Mouse (Mus musculus): Measurements from ENCODE around the gene Paxip1.
A peak's percentile ranks its signal among the peaks of the same experiment; 100 is the strongest.

Gene Paxip1

GRCm38 (mm10) chr5:27791303-27792172 is at the start of gene Paxip1:
TSS of gene Paxip1 (minus strand) at chr5:27791691.
- Histone ChIP-seq H3K27me3 (ENCODE audit: control insufficient read depth, insufficient read depth, low read length, poor library complexity, severe bottlenecking) (no peaks in the 10 kb centered on the region), H3K36me3 (ENCODE audit: control insufficient read depth, insufficient read depth, low read length, poor library complexity, severe bottlenecking) (no peaks in the 10 kb centered on the region; the same call in 1 of the 2 replicates)
- peak; percentile 98 for DNase-seq (ENCODE audit: low read depth, low spot score)

GRCm38 (mm10) chr5:27838061-27838460 is 46.6 kb upstream of the Paxip1 start:
- no peak for DNase-seq (ENCODE audit: low read depth, low spot score)
- Histone ChIP-seq H3K27me3 (ENCODE audit: control insufficient read depth, insufficient read depth, low read length, poor library complexity, severe bottlenecking) (no peaks in the 10 kb centered on the region), H3K36me3 (ENCODE audit: control insufficient read depth, insufficient read depth, low read length, poor library complexity, severe bottlenecking) (no peaks in the 10 kb centered on the region)

GRCm38 (mm10) chr5:27835096-27835495 is 43.6 kb upstream of the Paxip1 start:
- no peaks in the 10 kb centered on the region for H3K36me3 ChIP-seq (ENCODE audit: control insufficient read depth, insufficient read depth, low read length, poor library complexity, severe bottlenecking)
- H3K27me3 ChIP-seq (ENCODE audit: control insufficient read depth, insufficient read depth, low read length, poor library complexity, severe bottlenecking) = no peaks in the 10 kb centered on the region
- no peak for DNase-seq (ENCODE audit: low read depth, low spot score)

- DNase-seq (ENCODE audit: low read depth, low spot score) = no peak
- Histone ChIP-seq H3K36me3 (ENCODE audit: control insufficient read depth, insufficient read depth, low read length, poor library complexity, severe bottlenecking) (no peaks in the 10 kb centered on the region), H3K27me3 (ENCODE audit: control insufficient read depth, insufficient read depth, low read length, poor library complexity, severe bottlenecking) (no peaks in the 10 kb centered on the region)
Observed at GRCm38 (mm10) chr5:27827971-27828370, 36.5 kb upstream of the Paxip1 start.

GRCm38 (mm10) chr5:27821161-27821560 is 29.7 kb upstream of the Paxip1 start:
- H3K27me3 ChIP-seq (ENCODE audit: control insufficient read depth, insufficient read depth, low read length, poor library complexity, severe bottlenecking) = no peaks in the 10 kb centered on the region
- no peaks in the 10 kb centered on the region for H3K36me3 ChIP-seq (ENCODE audit: control insufficient read depth, insufficient read depth, low read length, poor library complexity, severe bottlenecking)
- no peak for DNase-seq (ENCODE audit: low read depth, low spot score)

GRCm38 (mm10) chr5:27818840-27819672 is 27.6 kb upstream of the Paxip1 start:
- H3K36me3 ChIP-seq (ENCODE audit: control insufficient read depth, insufficient read depth, low read length, poor library complexity, severe bottlenecking) = no peaks in the 10 kb centered on the region
- H3K27me3 ChIP-seq (ENCODE audit: control insufficient read depth, insufficient read depth, low read length, poor library complexity, severe bottlenecking) = no peaks in the 10 kb centered on the region
- no peak for DNase-seq (ENCODE audit: low read depth, low spot score)

- Histone ChIP-seq H3K36me3 (ENCODE audit: control insufficient read depth, insufficient read depth, low read length, poor library complexity, severe bottlenecking) (no peaks in the 10 kb centered on the region), H3K27me3 (ENCODE audit: control insufficient read depth, insufficient read depth, low read length, poor library complexity, severe bottlenecking) (no peaks in the 10 kb centered on the region)
Observed at GRCm38 (mm10) chr5:27814282-27814681, 22.8 kb upstream of the Paxip1 start.

GRCm38 (mm10) chr5:27793923-27794322 is 2.4 kb upstream of the Paxip1 start:
- no peaks in the 10 kb centered on the region for H3K36me3 ChIP-seq (ENCODE audit: control insufficient read depth, insufficient read depth, low read length, poor library complexity, severe bottlenecking)
- H3K27me3 ChIP-seq (ENCODE audit: control insufficient read depth, insufficient read depth, low read length, poor library complexity, severe bottlenecking) = no peaks in the 10 kb centered on the region
- peak; percentile 91 for DNase-seq (ENCODE audit: low read depth, low spot score)

More at GRCm38 (mm10) chr5:27814282-27814681, 22.8 kb upstream of the Paxip1 start:
- no peak for DNase-seq (ENCODE audit: low read depth, low spot score)

- H3K36me3 ChIP-seq (ENCODE audit: control insufficient read depth, insufficient read depth, low read length, poor library complexity, severe bottlenecking) = no peaks in the 10 kb centered on the region
- H3K27me3 ChIP-seq (ENCODE audit: control insufficient read depth, insufficient read depth, low read length, poor library complexity, severe bottlenecking) = no peaks in the 10 kb centered on the region
- peak; percentile 5 for DNase-seq (ENCODE audit: low read depth, low spot score)
Observed at GRCm38 (mm10) chr5:27792531-27793205, 1.2 kb upstream of the Paxip1 start.

- DNase-seq (ENCODE audit: low read depth, low spot score) = no peak
- no peaks in the 10 kb centered on the region for H3K36me3 ChIP-seq (ENCODE audit: control insufficient read depth, insufficient read depth, low read length, poor library complexity, severe bottlenecking)
- no peaks in the 10 kb centered on the region for H3K27me3 ChIP-seq (ENCODE audit: control insufficient read depth, insufficient read depth, low read length, poor library complexity, severe bottlenecking)
Observed at GRCm38 (mm10) chr5:27792173-27792470, 631 bp upstream of the Paxip1 start.

- no peaks in the 10 kb centered on the region for H3K27me3 ChIP-seq (ENCODE audit: control insufficient read depth, insufficient read depth, low read length, poor library complexity, severe bottlenecking)
- H3K36me3 ChIP-seq (ENCODE audit: control insufficient read depth, insufficient read depth, low read length, poor library complexity, severe bottlenecking) = peaks cover 3% of the 10 kb centered on the region; the same call in 1 of the 2 replicates
- no peak for DNase-seq (ENCODE audit: low read depth, low spot score)
Observed at GRCm38 (mm10) chr5:27790910-27791288, 592 bp downstream of the Paxip1 start.

- peaks cover 3% of the 10 kb centered on the region; the same call in 1 of the 2 replicates for H3K36me3 ChIP-seq (ENCODE audit: control insufficient read depth, insufficient read depth, low read length, poor library complexity, severe bottlenecking)
- peak; percentile 14 for DNase-seq (ENCODE audit: low read depth, low spot score)
- H3K27me3 ChIP-seq (ENCODE audit: control insufficient read depth, insufficient read depth, low read length, poor library complexity, severe bottlenecking) = no peaks in the 10 kb centered on the region
Observed at GRCm38 (mm10) chr5:27790086-27790909, 1.2 kb downstream of the Paxip1 start.

GRCm38 (mm10) chr5:27789586-27789985 is 1.9 kb downstream of the Paxip1 start:
- DNase-seq (ENCODE audit: low read depth, low spot score) = no peak
- Histone ChIP-seq H3K27me3 (ENCODE audit: control insufficient read depth, insufficient read depth, low read length, poor library complexity, severe bottlenecking) (no peaks in the 10 kb centered on the region), H3K36me3 (ENCODE audit: control insufficient read depth, insufficient read depth, low read length, poor library complexity, severe bottlenecking) (peaks cover 3% of the 10 kb centered on the region; the same call in 1 of the 2 replicates)

GRCm38 (mm10) chr5:27783381-27783780 is 8.1 kb downstream of the Paxip1 start:
- H3K36me3 ChIP-seq (ENCODE audit: control insufficient read depth, insufficient read depth, low read length, poor library complexity, severe bottlenecking) = peaks cover 6% of the 10 kb centered on the region
- H3K27me3 ChIP-seq (ENCODE audit: control insufficient read depth, insufficient read depth, low read length, poor library complexity, severe bottlenecking) = no peaks in the 10 kb centered on the region
- DNase-seq (ENCODE audit: low read depth, low spot score) = no peak

All from splenic B cell, adult 2 months (primary cell).